Mouse (Mus musculus): ENCODE data around the gene Opcml.

DNA sequence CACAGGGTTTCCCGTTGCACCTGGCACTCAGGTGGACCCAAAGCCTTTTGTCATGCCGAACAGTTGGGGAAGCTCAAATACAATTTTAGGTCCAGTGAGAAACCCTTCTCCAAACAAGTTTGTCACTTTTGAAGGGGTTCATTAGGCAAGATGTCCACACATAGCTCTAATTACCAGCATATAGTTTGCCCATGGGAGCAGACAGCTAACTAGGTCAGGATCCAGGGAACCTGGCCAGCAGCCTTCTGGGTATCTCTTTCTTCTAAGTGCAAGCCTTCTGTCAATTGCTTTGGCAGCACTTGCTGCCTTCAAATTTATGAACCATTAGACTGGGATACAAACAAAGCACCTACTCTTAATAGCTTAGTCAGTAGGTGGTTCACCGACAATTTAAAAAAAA is 653.9 kb downstream of the Opcml start:
- TF ChIP-seq POLR2A (IDR thresholded peaks at IDR 0.05; ENCODE audit: low read depth, low read length) (no peak), CTCF (IDR thresholded peaks at IDR 0.05; ENCODE audit: extremely low read depth, insufficient read depth, insufficient read length, insufficient replicate concordance) (no peak)

Data from spleen, adult 2 months (tissue).